Mouse (Mus musculus): ENCODE data around the gene Gria1. TPM values are rescaled to one million over a fixed set of nuclear protein-coding genes. Genes with fewer than 3 reads are reported as not detected.

The Gria1 gene
- polyA plus RNA-seq, 1 experiment from 2014 or later: 1.8 TPM

GRCm38 (mm10) chr11:57250129-57250528 is 238.9 kb downstream of the Gria1 start:
- Histone ChIP-seq H3K27ac (ENCODE audit: low read depth, low read length) (no peak overlapping the region), H3K9ac (ENCODE audit: low read length) (no peak overlapping the region), H3K27me3 (ENCODE audit: control insufficient read depth, insufficient read depth, low read length) (no peaks in the 10 kb centered on the region), H3K4me3 (ENCODE audit: low read depth, low read length) (no peak overlapping the region), H3K36me3 (ENCODE audit: control insufficient read depth, insufficient read depth, low read length) (no peaks in the 10 kb centered on the region), H3K4me2 (no peak overlapping the region), H3K4me1 (ENCODE audit: control insufficient read depth, insufficient read depth, low read length) (no peaks in the 10 kb centered on the region), H3K9me3 (ENCODE audit: control insufficient read depth, low read length) (no peaks in the 10 kb centered on the region)
- ATAC-seq (ENCODE audit: low FRiP score): no peak
- WGBS: 71% methylated on average over 7 of the region's 7 CpGs
- DNase-seq (ENCODE audit: low spot score, missing footprints): peak; percentile 47

DNA sequence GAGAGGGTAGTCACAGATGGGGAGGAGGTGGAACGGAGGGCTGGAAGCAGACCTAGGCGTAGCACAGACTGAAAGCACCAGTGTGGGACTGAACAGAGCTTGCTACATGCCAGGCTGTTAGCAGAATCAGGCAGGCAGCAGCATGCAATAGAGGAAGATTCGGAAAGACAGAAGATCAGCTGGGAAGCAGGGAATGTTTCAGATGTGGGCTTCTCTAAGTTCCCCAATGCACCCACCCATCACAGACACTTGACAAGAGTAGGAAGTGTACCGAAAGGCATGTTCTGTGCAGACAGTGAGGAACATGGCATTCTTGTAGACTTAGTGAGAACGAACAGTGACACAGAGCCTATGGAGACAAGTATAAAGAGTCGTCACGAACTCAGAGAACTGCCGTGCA is 260.5 kb downstream of the Gria1 start:
- Histone ChIP-seq H3K27me3 (ENCODE audit: control insufficient read depth, insufficient read depth, low read length) (no peaks in the 10 kb centered on the region), H3K9ac (ENCODE audit: low read length) (no peak overlapping the region), H3K9me3 (ENCODE audit: control insufficient read depth, low read length) (no peaks in the 10 kb centered on the region), H3K36me3 (ENCODE audit: control insufficient read depth, insufficient read depth, low read length) (no peaks in the 10 kb centered on the region), H3K4me1 (ENCODE audit: control insufficient read depth, insufficient read depth, low read length) (no peaks in the 10 kb centered on the region), H3K4me2 (no peak overlapping the region), H3K27ac (ENCODE audit: low read depth, low read length) (no peak overlapping the region), H3K4me3 (ENCODE audit: low read depth, low read length) (no peak overlapping the region)
- DNase-seq (ENCODE audit: low spot score, missing footprints): no peak
- no peak for ATAC-seq (ENCODE audit: low FRiP score)
- WGBS: 93% methylated on average over 8 of the region's 8 CpGs

DNA sequence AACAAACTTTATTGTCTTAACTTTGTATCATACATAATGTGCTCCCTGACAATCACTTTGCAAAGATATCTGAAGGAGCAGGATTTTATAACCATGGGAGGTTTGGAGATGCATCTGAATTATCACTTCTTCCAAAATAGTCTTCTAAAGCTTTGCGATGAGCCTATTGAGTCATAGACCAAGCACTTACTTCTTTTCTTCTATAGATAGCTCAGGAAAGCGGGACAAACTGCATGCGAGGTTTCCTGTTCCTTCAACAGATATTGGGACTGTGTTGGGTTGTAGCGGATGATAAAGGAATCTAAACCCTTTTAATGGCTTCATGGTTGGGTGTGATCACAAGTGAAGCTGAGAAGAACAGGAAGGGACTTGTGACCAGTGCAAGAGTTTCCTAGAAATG is 263.5 kb downstream of the Gria1 start:
- H3K27ac ChIP-seq (ENCODE audit: low read depth, low read length): no peak overlapping the region
- no peaks in the 10 kb centered on the region for H3K27me3 ChIP-seq (ENCODE audit: control insufficient read depth, insufficient read depth, low read length)
- 92% methylated on average over 4 of the region's 4 CpGs for WGBS

GRCm38 (mm10) chr11:57278056-57278455 is 266.9 kb downstream of the Gria1 start:
- Histone ChIP-seq H3K36me3 (ENCODE audit: control insufficient read depth, insufficient read depth, low read length) (no peaks in the 10 kb centered on the region), H3K27me3 (ENCODE audit: control insufficient read depth, insufficient read depth, low read length) (no peaks in the 10 kb centered on the region), H3K27ac (ENCODE audit: low read depth, low read length) (no peak overlapping the region), H3K4me2 (no peak overlapping the region), H3K4me1 (ENCODE audit: control insufficient read depth, insufficient read depth, low read length) (no peaks in the 10 kb centered on the region), H3K4me3 (ENCODE audit: low read depth, low read length) (no peak overlapping the region), H3K9ac (ENCODE audit: low read length) (no peak overlapping the region), H3K9me3 (ENCODE audit: control insufficient read depth, low read length) (no peaks in the 10 kb centered on the region)
- WGBS: 74% methylated on average over 10 of the region's 10 CpGs
- ATAC-seq (ENCODE audit: low FRiP score) (no peak), DNase-seq (ENCODE audit: low spot score, missing footprints) (peak; percentile 81)

More for the DNA sequence above, 263.5 kb downstream of the Gria1 start:
- no peak for ATAC-seq (ENCODE audit: low FRiP score)
- no peak overlapping the region for H3K4me2 ChIP-seq
- H3K36me3 ChIP-seq (ENCODE audit: control insufficient read depth, insufficient read depth, low read length): no peaks in the 10 kb centered on the region
- H3K9ac ChIP-seq (ENCODE audit: low read length): no peak overlapping the region
- no peak for DNase-seq (ENCODE audit: low spot score, missing footprints)
- no peak overlapping the region for H3K4me3 ChIP-seq (ENCODE audit: low read depth, low read length)
- H3K9me3 ChIP-seq (ENCODE audit: control insufficient read depth, low read length): no peaks in the 10 kb centered on the region
- no peaks in the 10 kb centered on the region for H3K4me1 ChIP-seq (ENCODE audit: control insufficient read depth, insufficient read depth, low read length)

GRCm38 (mm10) chr11:57286119-57286518 is 274.9 kb downstream of the Gria1 start:
- no peak for DNase-seq (ENCODE audit: low spot score, missing footprints)
- no peak for ATAC-seq (ENCODE audit: low FRiP score)
- no peaks in the 10 kb centered on the region for H3K9me3 ChIP-seq (ENCODE audit: control insufficient read depth, low read length)
- H3K4me1 ChIP-seq (ENCODE audit: control insufficient read depth, insufficient read depth, low read length): no peaks in the 10 kb centered on the region
- 81% methylated on average over 2 of the region's 2 CpGs for WGBS
- H3K36me3 ChIP-seq (ENCODE audit: control insufficient read depth, insufficient read depth, low read length): no peaks in the 10 kb centered on the region
- no peak overlapping the region for H3K4me3 ChIP-seq (ENCODE audit: low read depth, low read length)
- H3K27ac ChIP-seq (ENCODE audit: low read depth, low read length): no peak overlapping the region
- no peaks in the 10 kb centered on the region for H3K27me3 ChIP-seq (ENCODE audit: control insufficient read depth, insufficient read depth, low read length)
- H3K9ac ChIP-seq (ENCODE audit: low read length): no peak overlapping the region
- no peak overlapping the region for H3K4me2 ChIP-seq

DNA sequence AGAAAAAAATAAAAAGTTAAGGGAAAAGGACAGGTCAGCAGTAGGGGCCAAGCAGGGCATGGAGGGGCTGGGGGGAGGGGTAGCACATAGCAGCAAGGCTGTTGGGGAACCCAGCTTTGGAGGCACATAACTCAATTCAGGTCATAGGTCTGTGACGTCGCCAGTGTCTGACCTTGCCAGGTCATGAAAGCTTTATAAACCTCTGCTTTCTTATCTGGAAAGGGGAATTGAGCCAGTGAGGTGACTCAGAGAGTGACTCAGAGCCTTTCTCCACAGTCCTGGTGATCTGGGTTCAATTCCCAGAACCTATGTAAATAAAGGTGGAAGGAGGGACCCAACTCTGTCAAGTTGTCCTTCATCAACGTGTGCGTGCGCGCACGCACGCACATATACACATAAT is 286.2 kb downstream of the Gria1 start:
- H3K27me3 ChIP-seq (ENCODE audit: control insufficient read depth, insufficient read depth, low read length): no peaks in the 10 kb centered on the region
- H3K36me3 ChIP-seq (ENCODE audit: control insufficient read depth, insufficient read depth, low read length): no peaks in the 10 kb centered on the region
- no peak overlapping the region; the same call in 1 of the 2 replicates for H3K27ac ChIP-seq (ENCODE audit: low read depth, low read length)
- no peak overlapping the region for H3K4me3 ChIP-seq (ENCODE audit: low read depth, low read length)
- 92% methylated on average over 8 of the region's 8 CpGs for WGBS
- no peak for DNase-seq (ENCODE audit: low spot score, missing footprints)
- no peak overlapping the region for H3K9ac ChIP-seq (ENCODE audit: low read length)
- no peak overlapping the region for H3K4me2 ChIP-seq
- no peaks in the 10 kb centered on the region for H3K9me3 ChIP-seq (ENCODE audit: control insufficient read depth, low read length)
- H3K4me1 ChIP-seq (ENCODE audit: control insufficient read depth, insufficient read depth, low read length): peaks cover 10% of the 10 kb centered on the region; the same call in 1 of the 2 replicates
- no peak for ATAC-seq (ENCODE audit: low FRiP score)

DNA sequence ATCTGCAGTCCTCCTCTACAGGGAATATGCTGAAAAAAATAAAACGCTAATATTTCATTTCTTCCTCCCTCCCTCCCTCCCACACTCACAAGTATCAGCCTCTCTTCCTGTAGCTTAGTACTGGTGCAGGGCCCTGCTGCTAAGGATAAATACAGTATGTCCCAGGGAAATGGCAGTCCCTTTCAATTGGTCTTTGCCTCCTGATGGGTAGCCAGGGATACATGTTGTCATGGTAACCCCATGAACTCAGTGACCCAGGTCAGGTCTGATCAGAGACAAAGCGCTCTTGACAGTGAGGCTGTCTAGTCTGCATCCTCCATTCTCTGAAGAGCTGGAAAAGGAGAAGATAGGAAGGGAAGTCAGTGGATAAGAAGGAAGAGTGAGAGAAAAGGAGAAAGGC is 287.1 kb downstream of the Gria1 start:
- Histone ChIP-seq H3K36me3 (ENCODE audit: control insufficient read depth, insufficient read depth, low read length) (no peaks in the 10 kb centered on the region), H3K9ac (ENCODE audit: low read length) (no peak overlapping the region), H3K4me1 (ENCODE audit: control insufficient read depth, insufficient read depth, low read length) (peaks cover 10% of the 10 kb centered on the region; the same call in 1 of the 2 replicates), H3K27ac (ENCODE audit: low read depth, low read length) (peak overlapping the region; percentile 51; the same call in 1 of the 2 replicates), H3K27me3 (ENCODE audit: control insufficient read depth, insufficient read depth, low read length) (no peaks in the 10 kb centered on the region), H3K9me3 (ENCODE audit: control insufficient read depth, low read length) (no peaks in the 10 kb centered on the region), H3K4me2 (no peak overlapping the region), H3K4me3 (ENCODE audit: low read depth, low read length) (no peak overlapping the region)
- ATAC-seq (ENCODE audit: low FRiP score): peak; percentile 96
- 24% methylated on average over 2 of the region's 2 CpGs for WGBS
- peak; percentile 93 for DNase-seq (ENCODE audit: low spot score, missing footprints)

DNA sequence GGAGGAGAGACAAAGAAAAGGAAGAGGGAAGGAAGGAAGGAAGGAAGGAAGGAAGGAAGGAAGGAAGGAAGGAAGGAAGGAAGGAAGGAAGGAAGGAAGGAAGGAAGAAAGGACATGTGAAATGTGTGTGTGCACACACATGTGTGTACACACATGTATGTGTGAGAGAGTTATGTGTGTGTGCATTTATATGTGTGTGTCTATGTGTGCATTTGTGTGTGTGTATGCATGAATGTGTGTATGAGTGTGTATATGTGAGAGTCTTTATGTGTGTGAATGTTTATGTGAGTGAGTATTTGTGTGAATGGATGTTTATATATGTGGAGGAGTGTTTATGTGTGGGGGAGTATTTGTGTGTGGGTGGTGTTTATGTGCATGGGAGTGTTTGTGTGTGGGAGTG is 287.5 kb downstream of the Gria1 start:
- Histone ChIP-seq H3K9me3 (ENCODE audit: control insufficient read depth, low read length) (no peaks in the 10 kb centered on the region), H3K36me3 (ENCODE audit: control insufficient read depth, insufficient read depth, low read length) (no peaks in the 10 kb centered on the region), H3K4me2 (no peak overlapping the region), H3K9ac (ENCODE audit: low read length) (no peak overlapping the region), H3K27ac (ENCODE audit: low read depth, low read length) (peak overlapping the region; percentile 51; the same call in 1 of the 2 replicates), H3K4me1 (ENCODE audit: control insufficient read depth, insufficient read depth, low read length) (peaks cover 10% of the 10 kb centered on the region; the same call in 1 of the 2 replicates), H3K27me3 (ENCODE audit: control insufficient read depth, insufficient read depth, low read length) (no peaks in the 10 kb centered on the region), H3K4me3 (ENCODE audit: low read depth, low read length) (no peak overlapping the region)
- DNase-seq (ENCODE audit: low spot score, missing footprints) (no peak), ATAC-seq (ENCODE audit: low FRiP score) (0 out of 2 replicates have a peak, but pooled peaks have one; percentile 47)

DNA sequence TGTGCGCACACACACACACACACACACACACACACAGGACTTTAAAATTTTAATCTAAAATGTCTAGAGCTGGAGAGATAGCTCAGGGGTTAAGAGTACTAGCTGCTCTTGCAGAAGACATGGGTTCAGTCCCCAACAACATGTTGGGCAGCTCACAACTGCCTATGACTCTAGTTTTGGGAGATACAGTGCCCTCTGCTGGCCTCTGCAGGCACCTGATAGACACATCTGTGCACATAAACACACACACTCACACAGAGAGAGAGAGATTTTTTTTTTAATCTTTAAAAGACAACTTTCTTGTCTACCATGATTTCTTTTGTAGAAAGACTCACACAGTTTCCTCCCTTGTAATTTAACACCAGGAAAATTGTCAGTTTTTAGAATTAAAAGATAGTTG is 292.4 kb downstream of the Gria1 start:
- Histone ChIP-seq H3K4me3 (ENCODE audit: low read depth, low read length) (no peak overlapping the region), H3K9me3 (ENCODE audit: control insufficient read depth, low read length) (no peaks in the 10 kb centered on the region), H3K9ac (ENCODE audit: low read length) (no peak overlapping the region), H3K4me1 (ENCODE audit: control insufficient read depth, insufficient read depth, low read length) (no peaks in the 10 kb centered on the region), H3K27ac (ENCODE audit: low read depth, low read length) (no peak overlapping the region), H3K4me2 (no peak overlapping the region), H3K27me3 (ENCODE audit: control insufficient read depth, insufficient read depth, low read length) (no peaks in the 10 kb centered on the region), H3K36me3 (ENCODE audit: control insufficient read depth, insufficient read depth, low read length) (no peaks in the 10 kb centered on the region)
- no peak for ATAC-seq (ENCODE audit: low FRiP score)
- DNase-seq (ENCODE audit: low spot score, missing footprints): no peak
- 95% methylated on average over 1 of the region's 1 CpGs for WGBS

- DNase-seq (ENCODE audit: low spot score, missing footprints) (no peak), ATAC-seq (ENCODE audit: low FRiP score) (no peak)
- Histone ChIP-seq H3K36me3 (ENCODE audit: control insufficient read depth, insufficient read depth, low read length) (no peaks in the 10 kb centered on the region), H3K9ac (ENCODE audit: low read length) (no peak overlapping the region), H3K4me1 (ENCODE audit: control insufficient read depth, insufficient read depth, low read length) (no peaks in the 10 kb centered on the region), H3K27me3 (ENCODE audit: control insufficient read depth, insufficient read depth, low read length) (no peaks in the 10 kb centered on the region), H3K27ac (ENCODE audit: low read depth, low read length) (no peak overlapping the region), H3K4me2 (no peak overlapping the region), H3K9me3 (ENCODE audit: control insufficient read depth, low read length) (no peaks in the 10 kb centered on the region), H3K4me3 (ENCODE audit: low read depth, low read length) (no peak overlapping the region)
- WGBS: 87% methylated on average over 2 of the region's 2 CpGs
Observed at GRCm38 (mm10) chr11:57306116-57306515, 294.9 kb downstream of the Gria1 start.
